Mouse (Mus musculus): ENCODE measurements around the gene Il17ra.

Il17ra gene

DNA sequence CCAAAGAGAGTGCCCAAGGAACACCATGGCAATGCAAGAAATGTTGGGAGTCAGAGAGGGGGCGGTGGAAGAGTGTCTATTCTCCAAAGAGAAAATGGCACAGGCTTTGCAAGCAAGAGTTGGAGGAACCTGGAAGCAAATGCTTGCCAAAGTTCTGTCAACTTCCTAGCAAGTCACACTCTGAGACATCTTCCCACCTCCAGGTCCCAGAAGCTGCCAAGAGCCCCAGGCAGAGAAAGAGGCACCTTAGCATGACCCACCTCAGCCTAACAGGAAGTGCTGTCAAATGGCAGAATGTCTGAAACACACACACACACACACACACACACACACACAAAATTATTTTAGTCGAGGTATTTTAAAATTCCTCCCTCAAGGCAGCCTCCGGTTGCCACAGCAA, 41.0 kb downstream of the Il17ra start:
- DNase-seq (ENCODE audit: inconsistent age in 2 of 2, low spot score in 1 of 2) = no peak

DNA sequence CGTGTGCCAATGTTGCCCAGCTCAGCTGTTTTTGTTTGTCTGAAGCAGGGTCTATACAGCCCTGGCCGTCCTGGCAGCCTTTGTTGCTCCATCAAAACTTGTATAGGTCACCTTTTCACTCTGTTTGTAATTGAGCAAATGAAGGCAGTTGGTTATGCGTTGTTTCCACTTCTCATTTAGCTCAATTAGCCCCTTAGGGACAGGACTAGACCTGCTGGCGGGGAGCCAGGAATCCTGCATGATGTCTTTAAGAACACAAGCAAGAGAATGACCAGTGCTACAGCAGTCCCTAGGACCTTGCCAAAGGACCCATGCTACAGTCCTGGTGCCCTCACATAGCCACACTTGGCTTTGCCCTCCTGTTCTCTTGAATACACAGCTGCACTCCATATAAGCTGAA, 42.5 kb downstream of the Il17ra start:
- no peak for DNase-seq (ENCODE audit: inconsistent age in 2 of 2, low spot score in 1 of 2)

DNA sequence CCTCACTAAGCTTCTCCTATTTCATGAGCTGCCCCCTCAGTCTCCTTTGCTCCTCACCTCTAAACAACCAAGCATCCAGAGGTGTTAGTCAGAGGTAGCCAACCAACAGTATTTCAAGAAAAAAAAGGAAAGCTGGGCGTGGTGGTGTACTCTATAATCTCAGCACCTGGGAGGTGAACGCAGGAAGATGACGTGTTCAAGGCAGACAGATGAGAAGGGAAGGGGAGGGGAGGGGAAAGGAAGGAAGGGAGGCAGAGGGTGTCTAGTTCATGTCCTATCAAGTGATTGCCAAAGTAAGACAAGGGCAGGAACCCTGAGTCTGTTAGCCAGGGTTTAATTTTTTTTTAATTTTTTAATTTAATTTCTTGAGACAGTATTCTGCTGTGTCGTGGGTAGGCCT, 45.6 kb downstream of the Il17ra start:
- no peak for DNase-seq (ENCODE audit: inconsistent age in 2 of 2, low spot score in 1 of 2)

DNA sequence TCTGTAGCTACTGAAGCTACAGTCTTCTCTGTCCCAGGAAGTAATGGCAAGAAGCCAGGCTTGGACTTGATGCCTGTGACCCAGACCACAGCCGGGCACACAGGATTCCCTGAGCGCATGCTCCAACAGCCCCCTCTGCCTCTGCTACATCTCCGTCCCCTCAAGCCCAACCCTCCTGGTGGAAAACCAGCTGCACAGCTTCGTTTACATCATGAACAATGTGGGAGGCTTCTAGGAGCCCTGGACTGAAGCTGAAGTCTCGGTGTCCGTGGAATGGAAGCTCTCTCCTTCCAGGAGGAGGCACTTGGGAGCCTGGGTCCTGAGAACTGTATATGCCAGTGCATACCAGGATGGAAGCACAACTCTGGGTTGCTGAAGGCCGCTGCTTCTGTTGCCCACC, 46.9 kb downstream of the Il17ra start:
- DNase-seq (ENCODE audit: inconsistent age in 2 of 2, low spot score in 1 of 2) = no peak

DNA sequence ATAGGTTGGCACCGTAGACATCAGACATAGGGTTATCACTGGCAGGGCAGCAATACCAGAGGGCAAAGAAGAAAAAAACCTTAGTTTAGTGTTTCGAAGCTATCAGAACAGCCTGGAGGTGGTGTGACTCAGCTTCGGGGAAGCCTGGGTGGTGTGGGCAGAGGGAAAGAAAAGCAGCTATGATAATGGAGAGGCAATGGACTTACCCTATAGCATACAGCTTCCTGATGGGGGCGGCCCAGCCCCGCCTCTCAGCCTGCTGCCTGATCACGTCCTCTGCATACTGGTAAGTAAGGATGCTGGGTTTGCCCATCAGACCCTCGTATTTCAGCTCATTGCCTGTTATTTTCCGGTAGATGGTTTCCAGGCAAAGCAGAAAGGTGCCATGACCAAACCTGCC, 47.4 kb downstream of the Il17ra start:
- no peak for DNase-seq (ENCODE audit: inconsistent age in 2 of 2, low spot score in 1 of 2)

DNA sequence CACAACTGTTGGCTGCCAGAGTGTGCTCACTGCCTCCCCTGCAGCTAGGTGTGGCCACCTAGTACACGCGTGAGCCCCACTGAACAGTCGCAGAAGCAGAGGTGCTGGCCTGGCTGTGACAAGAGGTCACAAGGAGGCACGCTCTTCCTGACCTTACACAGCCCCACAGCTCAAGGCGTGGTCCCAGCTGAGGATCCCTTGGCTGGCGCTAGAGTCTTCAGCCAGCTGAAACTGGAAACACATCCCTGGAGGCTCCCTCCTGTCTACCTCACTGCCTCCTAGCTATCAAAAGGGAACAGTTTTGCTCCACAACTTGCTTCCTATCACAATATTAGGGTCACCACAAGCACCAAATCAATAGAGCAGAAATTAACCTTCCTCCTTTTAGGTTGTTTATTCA, 48.2 kb downstream of the Il17ra start:
- no peak for DNase-seq (ENCODE audit: inconsistent age in 2 of 2, low spot score in 1 of 2)

DNA sequence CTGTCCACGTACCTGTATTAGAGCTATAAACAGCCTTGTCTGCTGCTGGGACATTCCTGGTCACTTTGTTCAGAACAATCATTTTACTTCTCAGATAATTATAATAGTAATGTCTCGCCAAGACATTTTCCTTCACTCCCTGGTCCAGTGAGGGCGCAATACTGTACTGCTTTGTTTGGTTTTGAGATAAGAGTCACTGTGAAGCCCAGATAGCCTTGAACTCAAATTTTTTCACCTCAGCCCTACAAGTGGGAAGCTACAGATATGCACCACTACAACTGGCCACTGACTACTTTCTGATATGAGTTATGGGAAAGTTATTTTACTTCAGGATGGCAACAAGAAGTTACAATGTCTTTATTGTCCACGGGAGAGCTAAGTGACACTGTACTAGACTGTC, 53.4 kb downstream of the Il17ra start:
- DNase-seq (ENCODE audit: inconsistent age in 2 of 2, low spot score in 1 of 2) = peak in 1 of 2 experiments; percentile 44

DNA sequence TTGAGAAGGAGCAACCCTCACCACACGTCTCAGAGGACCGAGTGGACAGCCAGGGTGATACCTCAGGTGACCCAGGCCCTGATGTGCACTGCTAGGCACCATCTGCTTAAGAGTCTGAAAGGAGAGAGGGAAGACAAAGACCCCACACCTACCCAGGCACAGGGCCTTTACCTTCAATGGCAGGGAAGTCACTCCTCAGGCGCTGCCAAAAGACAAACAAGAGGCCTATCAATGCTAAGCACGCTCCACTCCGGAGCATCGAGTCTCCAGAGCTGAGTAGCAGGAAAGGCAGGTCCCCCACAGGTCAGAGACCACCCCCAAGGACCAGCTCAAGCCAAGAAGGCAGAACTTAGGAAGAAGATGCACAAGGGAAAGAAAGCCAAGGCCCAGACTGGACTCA, 53.8 kb downstream of the Il17ra start:
- no peak for DNase-seq (ENCODE audit: inconsistent age in 2 of 2, low spot score in 1 of 2)

DNA sequence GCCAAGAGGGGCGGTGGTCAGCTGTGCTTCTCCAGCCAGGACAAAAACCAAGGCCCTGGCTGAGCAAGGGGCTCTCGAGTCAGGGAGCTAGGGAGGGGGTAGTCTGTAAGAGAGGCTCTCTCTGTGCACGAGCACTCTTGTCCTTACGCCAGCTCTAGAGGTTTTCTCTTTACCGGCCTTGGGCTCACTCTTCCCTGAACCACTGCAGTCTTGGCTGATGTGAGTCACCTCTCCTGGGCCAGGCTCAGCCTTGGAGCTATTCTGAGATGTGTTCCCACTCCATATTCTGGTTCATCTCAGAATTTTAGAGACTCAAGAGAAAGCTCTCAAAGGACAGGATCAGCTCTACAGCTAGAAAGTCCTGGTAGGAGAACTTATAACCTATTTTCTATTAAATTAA, 54.3 kb downstream of the Il17ra start:
- peak; percentile 70 to 87 for DNase-seq (ENCODE audit: inconsistent age in 2 of 2, low spot score in 1 of 2)

DNA sequence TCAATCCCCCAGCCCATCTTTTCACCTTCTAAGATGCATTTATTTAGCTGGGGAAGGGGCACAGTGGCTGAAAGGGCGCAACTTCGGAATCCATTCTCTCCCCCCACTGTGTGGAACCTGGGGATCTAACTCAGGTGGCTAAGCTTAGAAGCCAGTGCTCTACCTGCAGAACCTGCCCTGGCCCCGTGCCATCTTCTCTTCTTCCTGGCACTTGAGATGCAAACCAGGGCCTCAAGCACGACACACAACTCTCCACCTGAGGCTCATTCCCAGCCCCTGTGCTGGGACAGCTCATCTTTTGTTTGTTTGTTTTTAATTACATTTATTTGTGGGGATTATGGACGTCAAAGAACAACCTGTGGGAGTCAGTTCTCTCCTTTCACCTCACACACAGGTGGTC, 56.6 kb downstream of the Il17ra start:
- no peak for DNase-seq (ENCODE audit: inconsistent age in 2 of 2, low spot score in 1 of 2)

DNA sequence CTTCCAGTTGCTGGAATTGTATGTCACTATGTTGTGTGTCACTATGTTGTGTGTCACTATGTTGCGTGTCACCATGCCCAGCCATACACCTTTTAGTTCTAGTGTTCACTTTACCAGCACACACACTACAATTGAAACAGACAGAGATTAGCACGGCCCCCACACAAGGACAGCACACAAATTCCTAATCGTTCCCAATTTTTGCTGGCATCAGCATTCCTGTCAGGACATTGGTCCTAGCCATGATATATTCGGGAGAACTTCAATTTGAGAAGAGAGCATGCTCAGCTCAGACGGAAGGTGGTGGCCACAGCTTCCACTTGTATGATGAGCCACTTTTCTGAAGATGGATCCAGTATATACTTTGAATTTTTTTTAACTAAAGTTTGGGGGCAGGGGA, 61.7 kb downstream of the Il17ra start:
- DNase-seq (ENCODE audit: inconsistent age in 2 of 2, low spot score in 1 of 2) = no peak

DNA sequence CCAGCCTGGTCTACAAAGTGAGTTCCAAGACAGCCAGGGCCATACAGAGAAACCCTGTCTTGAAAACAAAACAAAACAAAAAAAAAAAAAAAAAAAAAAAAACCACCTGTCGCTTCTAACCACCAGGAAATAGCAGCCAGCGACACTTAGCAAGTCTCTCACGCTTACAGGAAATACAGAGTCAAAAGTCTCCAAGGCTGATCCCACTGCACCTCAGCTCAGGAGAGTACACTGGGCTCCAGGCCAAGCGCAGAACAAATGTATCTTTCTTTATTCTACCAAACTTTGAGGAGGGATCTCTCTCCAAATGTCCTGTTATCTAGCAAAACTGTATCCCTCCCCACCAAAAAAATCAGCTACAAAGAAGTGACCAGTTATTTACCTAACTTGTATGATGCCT, 66.1 kb downstream of the Il17ra start:
- no peak for DNase-seq (ENCODE audit: inconsistent age in 2 of 2, low spot score in 1 of 2)

DNA sequence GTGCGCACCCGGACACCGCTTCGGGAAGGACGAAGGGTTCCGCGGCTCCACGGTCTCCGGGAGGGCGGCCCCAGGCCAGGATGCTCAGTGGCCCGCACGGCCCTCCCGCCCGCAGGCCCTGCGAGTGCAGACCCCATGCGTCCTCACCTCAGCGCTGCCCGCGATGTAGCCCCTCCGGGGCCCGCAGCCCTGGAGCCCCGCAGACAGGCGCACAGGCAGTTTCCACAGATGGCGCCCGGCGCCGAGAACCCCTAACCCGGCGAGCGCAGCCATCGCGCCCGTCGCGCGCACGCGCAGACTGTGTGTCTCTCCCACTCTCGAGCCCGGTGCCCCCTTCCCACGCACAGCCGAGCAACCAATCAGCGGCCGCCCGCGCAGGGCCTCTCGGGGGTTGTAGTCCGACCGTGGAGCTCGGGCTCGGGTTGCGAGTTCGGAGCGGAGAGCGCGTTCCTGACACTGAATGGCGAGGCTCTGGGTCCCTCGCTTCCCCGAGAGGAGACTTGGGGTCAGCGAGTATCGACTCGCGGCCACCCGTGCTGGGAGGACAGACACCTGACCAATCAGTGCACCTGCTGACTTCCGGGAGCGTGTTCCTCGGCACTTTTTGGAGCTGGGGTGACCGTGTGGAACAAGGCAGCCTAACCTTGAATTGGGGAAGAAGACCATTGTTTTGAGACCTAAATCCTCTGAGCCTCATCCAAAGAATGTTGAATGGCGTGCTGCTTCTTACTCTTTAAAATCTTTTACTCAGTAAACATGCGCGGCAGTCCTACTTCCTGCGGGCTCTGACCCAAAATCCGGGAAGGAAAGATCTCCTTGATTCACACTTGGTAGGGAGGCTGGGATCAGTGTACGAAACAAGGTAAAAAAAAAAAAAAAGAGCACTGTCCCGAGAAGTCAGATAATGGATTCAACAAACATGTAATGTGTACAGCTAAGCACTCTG, 68.2 kb downstream of the Il17ra start, which contains the start of gene Hdhd5:
Hdhd5 (minus strand) TSS at position 300 of the 946 bp plus-strand sequence.
- DNase-seq (ENCODE audit: inconsistent age in 2 of 2, low spot score in 1 of 2) = peak; percentile 94 to 97

DNA sequence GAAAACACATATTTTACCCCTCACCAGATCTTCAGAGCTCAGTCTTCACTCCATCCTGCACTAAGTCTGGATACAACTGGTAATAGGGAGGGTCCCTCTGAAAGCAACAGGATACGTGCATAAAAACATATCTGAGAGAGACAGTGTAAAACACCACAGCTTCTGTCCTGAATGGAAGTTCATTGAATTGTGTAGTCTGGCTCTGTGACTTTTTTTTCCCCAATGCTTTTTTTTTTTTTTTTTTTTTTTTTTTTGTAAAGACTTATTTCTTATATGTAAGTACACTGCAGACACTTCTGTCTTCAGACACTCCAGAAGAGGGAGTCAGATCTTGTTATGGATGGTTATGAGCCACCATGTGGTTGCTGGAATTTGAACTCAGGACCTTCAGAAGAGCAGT, 69.5 kb downstream of the Il17ra start:
- DNase-seq (ENCODE audit: inconsistent age in 2 of 2, low spot score in 1 of 2) = no peak

DNA sequence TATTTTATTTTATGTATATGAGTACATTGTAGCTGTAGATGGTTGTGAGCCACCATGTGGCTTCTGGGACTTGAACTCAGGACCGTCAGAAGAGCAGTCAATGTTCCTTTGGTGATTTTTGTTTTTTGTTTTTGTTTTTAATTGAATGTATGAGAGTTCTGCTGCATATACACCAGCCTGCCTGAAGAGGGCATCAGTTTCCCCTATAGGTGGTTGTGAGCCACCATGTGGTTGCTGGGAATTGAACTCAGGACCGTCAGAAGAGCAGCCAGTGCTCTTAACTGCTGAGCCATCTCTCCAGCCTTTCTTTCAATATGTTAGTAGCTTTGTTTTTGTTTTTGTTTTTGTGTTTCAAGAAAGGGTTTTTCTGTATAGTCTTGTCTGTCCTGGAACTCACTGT, 73.3 kb downstream of the Il17ra start:
- DNase-seq (ENCODE audit: inconsistent age in 2 of 2, low spot score in 1 of 2) = no peak
